Comparison of ENCODE assay signal across 12 mouse cellular contexts in the genomic region with DNA sequence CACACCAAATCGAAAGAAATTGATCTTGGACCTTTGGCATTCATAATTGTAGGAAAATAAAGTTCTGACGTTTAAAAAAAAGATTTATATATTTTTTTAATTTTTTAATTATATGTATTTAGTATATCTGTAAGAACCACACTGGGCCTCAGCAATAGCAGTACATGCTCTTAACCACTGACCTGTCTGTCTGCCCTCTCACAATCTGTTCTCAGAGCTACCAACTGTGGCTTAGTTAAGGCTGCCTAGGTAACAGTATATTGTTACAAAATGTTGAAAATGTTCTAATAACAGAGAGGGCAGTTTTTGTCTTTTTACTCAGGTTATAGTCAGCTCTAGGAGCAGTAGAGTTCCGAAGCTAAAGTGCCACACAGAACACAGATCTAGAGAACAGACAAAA.
"Had no signal": no experiment of that assay in that cellular context is flagged by ENCODE, and none has a peak within 500 bp of the region (broad histone marks: within the 10 kb centered on the region; RNA-seq: fewer than 3 reads in every experiment).

No protein-coding gene starts in this region.

- H3K4me1 ChIP-seq: kidney, embryonic 15.5 days; limb, embryonic 15.5 days; lung, embryonic 15.5 days; midbrain, embryonic 13.5 days had no signal

- ATAC-seq: midbrain, embryonic 13.5 days had no signal

- H3K4me2 ChIP-seq: kidney, embryonic 15.5 days; limb, embryonic 15.5 days; lung, embryonic 15.5 days; midbrain, embryonic 13.5 days had no signal

- H3K9ac ChIP-seq: kidney, embryonic 15.5 days; limb, embryonic 15.5 days; lung, embryonic 15.5 days; midbrain, embryonic 13.5 days had no signal

- H3K27me3 ChIP-seq: kidney, embryonic 15.5 days; limb, embryonic 15.5 days; lung, embryonic 15.5 days; midbrain, embryonic 13.5 days had no signal

- H3K27ac ChIP-seq: kidney, embryonic 15.5 days; left cerebral cortex, adult 2 months; limb, embryonic 15.5 days; lung, embryonic 15.5 days; macrophage; midbrain, embryonic 13.5 days had no signal

- H3K9me3 ChIP-seq: kidney, embryonic 15.5 days; limb, embryonic 15.5 days; lung, embryonic 15.5 days; midbrain, embryonic 13.5 days had no signal

- H3K36me3 ChIP-seq: kidney, embryonic 15.5 days; limb, embryonic 15.5 days; lung, embryonic 15.5 days; midbrain, embryonic 13.5 days had no signal

- H3K4me3 ChIP-seq: kidney, embryonic 15.5 days; left cerebral cortex, adult 2 months; limb, embryonic 15.5 days; lung, embryonic 15.5 days; midbrain, embryonic 13.5 days had no signal

- DNase-seq: kidney, adult 2 months; kidney, postnatal 14 days; lung, postnatal 14 days; right cerebral cortex, adult 18-20 months; right cerebral cortex, postnatal 25 days; thymus, postnatal 4 days had no signal
